Mouse (Mus musculus) 416B (cell line): ENCODE results near the gene Cela3a.
A peak's percentile ranks its signal among the peaks of the same experiment; 100 is the strongest.

Experiments used
- DNase-seq: peaks from one replicate; pipeline ENCODE4 v3.0.0; 2011; ENCODE audit warnings: low read depth

Gene Cela3a

GRCm38 (mm10) chr4:137371596-137372523, 37.7 kb downstream of the Cela3a start:
- peak; percentile 77 for DNase-seq

GRCm38 (mm10) chr4:137369954-137370750, 39.4 kb downstream of the Cela3a start:
- no peak for DNase-seq

GRCm38 (mm10) chr4:137368198-137368597, 41.4 kb downstream of the Cela3a start:
- DNase-seq: peak; percentile 68

GRCm38 (mm10) chr4:137367275-137368088, 42.1 kb downstream of the Cela3a start:
- peak; percentile 92 for DNase-seq

GRCm38 (mm10) chr4:137366097-137366496, 43.5 kb downstream of the Cela3a start:
- no peak for DNase-seq

GRCm38 (mm10) chr4:137365356-137366062, 44.1 kb downstream of the Cela3a start:
- DNase-seq: peak; percentile 63

GRCm38 (mm10) chr4:137364826-137365225, 44.8 kb downstream of the Cela3a start:
- no peak for DNase-seq

- DNase-seq: no peak
These were observed 48.6 kb downstream of the Cela3a start for GRCm38 (mm10) chr4:137360996-137361395.

GRCm38 (mm10) chr4:137358291-137359002, 51.1 kb downstream of the Cela3a start:
- no peak for DNase-seq

GRCm38 (mm10) chr4:137357517-137358254, 51.9 kb downstream of the Cela3a start, which contains the start of gene Cdc42:
Cdc42 (minus strand) TSS chr4:137357720.
- peak; percentile 95 for DNase-seq

GRCm38 (mm10) chr4:137356674-137357510, 52.7 kb downstream of the Cela3a start:
- peak; percentile 79 for DNase-seq
